Mouse (Mus musculus) kidney, embryonic 16.5 days (tissue): ENCODE data around the gene A530084C06Rik. TPM values are rescaled to one million over a fixed set of nuclear protein-coding genes. Genes with fewer than 3 reads are reported as not detected.

Experiments used
- ATAC-seq: fragments of 200-750 bp; cut with Nextera tagmentation; 2 replicates; pipeline ENCODE4 v1.8.0; 2017; ENCODE audit warnings: moderate TSS enrichment; ENCODE audit not compliant: low FRiP score, low TSS enrichment
- H3K27ac ChIP-seq: fragments of 300-500 bp; sonication (generic); 2 replicates; pipeline ENCODE4 v1.5.1; 2014; ENCODE audit warnings: low read length
- H3K27me3 ChIP-seq: fragments of 300-500 bp; sonication (generic); 2 replicates; pipeline ENCODE4 v1.6.1; 2014; ENCODE audit warnings: low read length, control low read depth, mixed read lengths; ENCODE audit not compliant: insufficient read depth
- H3K36me3 ChIP-seq: fragments of 300-500 bp; sonication (generic); 2 replicates; pipeline ENCODE4 v1.6.1; 2014; ENCODE audit warnings: low read length, control low read depth, mixed read lengths; ENCODE audit not compliant: insufficient read depth
- H3K4me1 ChIP-seq: fragments of 300-500 bp; sonication (generic); 2 replicates; pipeline ENCODE4 v1.6.1; 2014; ENCODE audit warnings: low read length, control low read depth, mixed read lengths; ENCODE audit not compliant: insufficient read depth
- H3K4me2 ChIP-seq: fragments of 300-500 bp; sonication (generic); replicated peaks from 2 replicates; pipeline ENCODE4 v1.6.1; 2014; ENCODE audit warnings: low read depth, low read length
- H3K4me3 ChIP-seq: fragments of 300-500 bp; sonication (generic); 2 replicates; pipeline ENCODE4 v1.5.1; 2014; ENCODE audit warnings: mild to moderate bottlenecking, low read length
- H3K9ac ChIP-seq: fragments of 300-500 bp; sonication (generic); replicated peaks from 2 replicates; pipeline ENCODE4 v1.6.1; 2014; ENCODE audit warnings: low read length
- H3K9me3 ChIP-seq: fragments of 300-500 bp; sonication (generic); 2 replicates; pipeline ENCODE4 v1.6.1; 2016; ENCODE audit warnings: low read length, control low read depth
- WGBS: fragments of 180-500 bp; shearing (Covaris S2); extraction: QIAGEN DNeasy Blood & Tissue Kit; methylation state at CpG from one replicate; pipeline ENCODE4 v1.1.7; 2014; 5-methylcytosine and 5-hydroxymethylcytosine counted together
- polyA plus RNA-seq: library from polyadenylated mRNA; unstranded; fragments of >200 nt; fragmentation: Nextera tagmentation; extraction: Ambion mirVana; gene quantifications from 2 replicates; pipeline ENCODE4 v1.2.1, GENCODE M21; 2015

Gene A530084C06Rik
- polyA plus RNA-seq, 1 experiment from 2014 or later, result not detected

DNA sequence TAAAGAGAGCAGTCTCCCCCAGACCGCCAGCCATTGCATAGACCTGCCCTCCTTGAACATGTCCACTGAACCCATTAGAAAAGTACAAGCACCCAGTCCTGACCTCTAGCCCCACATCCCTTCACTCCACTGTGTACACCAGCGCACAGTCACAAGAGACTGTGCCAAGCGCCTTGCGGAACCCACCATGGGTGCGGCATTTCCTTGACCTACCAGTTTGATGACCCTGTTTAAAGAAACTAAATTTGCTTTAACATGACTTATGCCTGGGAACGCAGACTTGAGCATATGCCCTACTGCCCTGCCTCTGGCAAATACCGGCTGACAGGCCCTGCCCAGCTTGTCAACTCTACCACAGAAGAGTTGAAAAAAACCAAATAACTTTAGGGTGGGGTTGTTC is 43.9 kb downstream of the A530084C06Rik start:
- ATAC-seq, result no peak
- WGBS, result 86% methylated on average over 7 of the region's 7 CpGs

DNA sequence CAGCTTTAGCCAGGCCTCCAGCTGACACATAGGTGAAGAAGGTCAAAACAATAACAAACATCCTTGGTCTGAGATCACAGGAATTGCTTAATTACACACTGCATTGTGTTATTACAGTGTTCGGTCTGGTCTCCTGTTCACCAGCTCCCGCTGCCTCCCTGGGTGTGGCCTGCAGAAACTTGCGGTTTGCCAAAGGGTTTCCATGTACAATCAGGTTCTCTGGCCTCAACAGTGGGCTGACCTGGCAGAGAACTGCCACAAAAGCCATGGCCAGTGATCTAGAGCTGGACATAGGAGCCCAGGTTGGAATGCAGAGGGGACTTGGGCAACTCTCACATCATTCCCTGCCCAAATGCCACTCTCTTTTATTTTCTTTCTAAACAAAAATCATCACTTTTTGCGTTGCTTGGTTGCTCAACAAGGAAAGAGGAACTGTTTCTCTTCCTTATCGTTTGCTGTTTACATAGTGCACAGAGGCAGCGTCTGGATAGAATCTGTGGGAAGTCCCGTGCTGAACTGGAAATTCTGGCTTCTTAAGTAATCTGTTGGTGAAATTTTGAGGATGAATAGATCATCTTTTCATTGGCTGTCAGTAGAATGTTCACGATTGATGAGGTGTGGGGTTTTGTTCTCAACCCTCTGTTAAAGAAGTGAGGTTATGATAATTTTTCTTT is 52.5 kb downstream of the A530084C06Rik start:
- 57% methylated on average over 8 of the region's 8 CpGs for WGBS
- Histone ChIP-seq H3K27me3 (no peaks in the 10 kb centered on the region), H3K9ac (no peak overlapping the region), H3K36me3 (no peaks in the 10 kb centered on the region), H3K27ac (no peak overlapping the region), H3K4me3 (no peak overlapping the region), H3K9me3 (no peaks in the 10 kb centered on the region), H3K4me2 (no peak overlapping the region), H3K4me1 (no peaks in the 10 kb centered on the region)
- ATAC-seq, result no peak

More for the DNA sequence above, 43.9 kb downstream of the A530084C06Rik start:
- Histone ChIP-seq H3K27ac (no peak overlapping the region), H3K4me3 (no peak overlapping the region), H3K36me3 (no peaks in the 10 kb centered on the region), H3K9me3 (no peaks in the 10 kb centered on the region), H3K9ac (no peak overlapping the region), H3K4me2 (no peak overlapping the region), H3K4me1 (no peaks in the 10 kb centered on the region), H3K27me3 (no peaks in the 10 kb centered on the region)

Other genes with a start within 250 kb of the A530084C06Rik start
- 3.6 and 4.4 TPM in 2 replicates for gene Foxq1, start 3.2 kb downstream of the A530084C06Rik start, polyA plus RNA-seq
- gene Foxf2, start 66.5 kb upstream of the A530084C06Rik start, polyA plus RNA-seq, result 0.61 TPM in 1 of 2 replicates, not detected in the other
- gene Foxc1, start 247.3 kb upstream of the A530084C06Rik start, polyA plus RNA-seq, result 2.3 and 3.3 TPM in 2 replicates